Comparison of ENCODE assay signal across 20 mouse cellular contexts in genomic region chr10:67492161-67492571, GRCm38 (mm10). TPM values are rescaled to one million over a fixed set of nuclear protein-coding genes. Genes with fewer than 3 reads are reported as not detected.
DNase-seq lines count a peak whose midpoint lies in the region; TF ChIP-seq lines count a peak whose summit lies in the region.
"Had no signal": no experiment of that assay in that cellular context is flagged by ENCODE, and none has a peak within 500 bp of the region (broad histone marks: within the 10 kb centered on the region; RNA-seq: fewer than 3 reads in every experiment).

No protein-coding gene starts in this region.

- no peak for TF ChIP-seq POLR2A in testis, adult 2 months (IDR thresholded peaks at IDR 0.05; ENCODE audit: control insufficient read depth, low read depth, low read length)

- H3K4me3 ChIP-seq in testis, adult 2 months (ENCODE audit: control insufficient read depth, low read depth, low read length), result peak overlapping the region; percentile 77
- H3K4me3 ChIP-seq: embryonic facial prominence, embryonic 15.5 days; forebrain, embryonic 10.5 days; hindbrain, embryonic 12.5 days; midbrain, embryonic 10.5 days; neural tube, embryonic 12.5 days had no signal

- no peak for DNase-seq in testis, postnatal 14 days (ENCODE audit: low spot score)
- DNase-seq in layer of hippocampus, adult 9-11 months, result peak; percentile 49
- peak; percentile 86 for DNase-seq in right cerebral cortex, adult 18-20 months
- no peak for DNase-seq in thymus, postnatal 4 days
- DNase-seq in kidney, adult 11 months, result no peak
- no peak for DNase-seq in embryo, embryonic 9.5 days (ENCODE audit: extremely low spot score)
- DNase-seq: adrenal gland, postnatal 25 days; cerebellum, adult 8-10 months; heart, adult 18-20 months; lung, adult 2 months; lung, postnatal 4 days; thymus, postnatal 25 days had no signal

- no peaks in the 10 kb centered on the region for H3K36me3 ChIP-seq in testis, adult 2 months (ENCODE audit: control insufficient read depth, insufficient read depth, low read length)
- H3K36me3 ChIP-seq: embryonic facial prominence, embryonic 15.5 days; forebrain, embryonic 10.5 days; hindbrain, embryonic 12.5 days; midbrain, embryonic 10.5 days; neural tube, embryonic 12.5 days had no signal

- H3K27ac ChIP-seq in testis, adult 2 months (ENCODE audit: control insufficient read depth, insufficient read depth, low read depth, low read length), result no peak overlapping the region
- H3K27ac ChIP-seq: embryonic facial prominence, embryonic 15.5 days; forebrain, embryonic 10.5 days; hindbrain, embryonic 12.5 days; midbrain, embryonic 10.5 days; neural tube, embryonic 12.5 days had no signal

- H3K27me3 ChIP-seq in testis, adult 2 months (ENCODE audit: control insufficient read depth, insufficient read depth, low read length), result no peaks in the 10 kb centered on the region
- H3K27me3 ChIP-seq: embryonic facial prominence, embryonic 15.5 days; hindbrain, embryonic 12.5 days; neural tube, embryonic 12.5 days; Patski had no signal

- H3K4me1 ChIP-seq in testis, adult 2 months (ENCODE audit: control insufficient read depth, insufficient read depth, low read length), result peaks cover 12% of the 10 kb centered on the region
- H3K4me1 ChIP-seq: embryonic facial prominence, embryonic 15.5 days; forebrain, embryonic 10.5 days; hindbrain, embryonic 12.5 days; neural tube, embryonic 12.5 days had no signal

- TF ChIP-seq CTCF in testis, adult 2 months (IDR thresholded peaks at IDR 0.05; ENCODE audit: control insufficient read depth, insufficient read depth, insufficient replicate concordance, low read depth, low read length), result no peak

RNA-seq across cellular contexts. Expression of gene Egr2, which starts 43.1 kb away (rescaled TPM):
- 0.46 and 2.1 TPM in 2 replicates for polyA plus RNA-seq in testis, adult 2 months (2012; rRNA removed)
- polyA plus RNA-seq: forebrain, embryonic 10.5 days; intestine, embryonic 14.5 days had no signal

RNA-seq across cellular contexts. Expression of gene Ado, which starts 56.6 kb away (rescaled TPM):
- 10.1 and 11.6 TPM in 2 replicates for polyA plus RNA-seq in testis, adult 2 months (2012; rRNA removed)

Comparison
In these comparisons a context has a peak if more than half of its experiments do, and no peak if none do; other contexts are left out.
1. DNase-seq: peak in layer of hippocampus, adult 9-11 months (single experiment) and right cerebral cortex, adult 18-20 months (single experiment); none in testis, postnatal 14 days (single experiment), thymus, postnatal 4 days (single experiment), kidney, adult 11 months (single experiment) and embryo, embryonic 9.5 days (single experiment).